Mouse (Mus musculus) kidney, postnatal 25 days (tissue): ENCODE data around the gene Oas2.

ENCODE experiments used
- DNase-seq, 2 experiments: peaks; one replicate each; pipeline ENCODE4 v3.0.0; 2021; ENCODE audit warnings: mixed read lengths in 2 of 2

The Oas2 gene

GRCm38 (mm10) chr5:120729319-120729718, 20.3 kb downstream of the Oas2 start:
- DNase-seq = no peak

- DNase-seq = no peak
Measured at GRCm38 (mm10) chr5:120725811-120726455, 23.7 kb downstream of the Oas2 start.

- no peak for DNase-seq
Measured at GRCm38 (mm10) chr5:120721005-120721404, 28.6 kb downstream of the Oas2 start.

- DNase-seq = no peak
Measured at GRCm38 (mm10) chr5:120718600-120719378, 30.9 kb downstream of the Oas2 start.

GRCm38 (mm10) chr5:120717136-120717535, 32.5 kb downstream of the Oas2 start:
- no peak for DNase-seq

GRCm38 (mm10) chr5:120714314-120714713, 35.3 kb downstream of the Oas2 start:
- peak; percentile 68 to 70 for DNase-seq

- no peak for DNase-seq
Measured at GRCm38 (mm10) chr5:120712721-120713120, 36.9 kb downstream of the Oas2 start.

- DNase-seq = no peak
Measured at GRCm38 (mm10) chr5:120711827-120712226, 37.8 kb downstream of the Oas2 start, which contains the start of gene Dtx1. Dtx1 (minus strand) TSS chr5:120711927.

GRCm38 (mm10) chr5:120711416-120711815, 38.2 kb downstream of the Oas2 start:
- peak in 1 of 2 experiments; percentile 19 for DNase-seq

GRCm38 (mm10) chr5:120710826-120711248, 38.8 kb downstream of the Oas2 start:
- DNase-seq = no peak

- DNase-seq = no peak
Measured at GRCm38 (mm10) chr5:120710161-120710825, 39.4 kb downstream of the Oas2 start.

- DNase-seq = no peak
Measured at GRCm38 (mm10) chr5:120706976-120707375, 42.7 kb downstream of the Oas2 start.

- DNase-seq = no peak
Measured at GRCm38 (mm10) chr5:120706541-120706940, 43.1 kb downstream of the Oas2 start.

- DNase-seq = no peak
Measured at GRCm38 (mm10) chr5:120704421-120704820, 45.2 kb downstream of the Oas2 start.

GRCm38 (mm10) chr5:120703660-120704059, 46.0 kb downstream of the Oas2 start:
- no peak for DNase-seq

GRCm38 (mm10) chr5:120702969-120703368, 46.7 kb downstream of the Oas2 start:
- peak in 1 of 2 experiments; percentile 11 for DNase-seq

- no peak for DNase-seq
Measured at GRCm38 (mm10) chr5:120702421-120702820, 47.2 kb downstream of the Oas2 start.

GRCm38 (mm10) chr5:120700996-120701790, 48.5 kb downstream of the Oas2 start:
- DNase-seq = no peak

- no peak for DNase-seq
Measured at GRCm38 (mm10) chr5:120698801-120699391, 50.8 kb downstream of the Oas2 start.

- no peak for DNase-seq
Measured at GRCm38 (mm10) chr5:120698181-120698580, 51.5 kb downstream of the Oas2 start.

- DNase-seq = no peak
Measured at GRCm38 (mm10) chr5:120696865-120697264, 52.8 kb downstream of the Oas2 start.

GRCm38 (mm10) chr5:120696057-120696743, 53.5 kb downstream of the Oas2 start:
- DNase-seq = no peak
